Mouse (Mus musculus): ENCODE results near the gene Samt1. TPM values are rescaled to one million over a fixed set of nuclear protein-coding genes. Genes with fewer than 3 reads are reported as not detected.
A peak's percentile ranks its signal among the peaks of the same experiment; 100 is the strongest.
"Not testable (repeated sequence)": the region's sequence is repeated elsewhere in the genome, so short reads cannot be mapped to it uniquely, and the experiment has no call there.

Samt1 gene
- polyA plus RNA-seq (2012; rRNA removed): not detected in 2 replicates

DNA sequence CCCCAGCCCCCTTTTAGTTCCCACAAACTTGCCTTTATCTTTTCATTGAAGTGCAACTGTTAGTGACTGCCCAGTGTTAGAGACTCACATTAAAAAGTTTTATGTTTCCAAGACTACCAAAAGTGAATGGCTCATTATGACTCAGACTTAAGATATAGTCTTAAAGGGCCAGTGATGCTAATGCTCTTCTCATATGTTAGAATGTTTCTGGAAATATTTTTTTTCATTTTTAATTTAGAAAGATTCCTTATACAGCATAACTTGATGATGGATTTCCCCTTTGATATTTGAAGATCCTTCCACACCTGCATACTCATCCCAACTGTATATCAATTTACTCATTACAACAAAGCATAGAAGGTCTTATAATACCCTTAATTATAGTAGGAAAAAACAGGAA lies at the start of gene Samt1:
Samt1 (minus strand) TSS at position 101 of the 400 bp plus-strand sequence.
- H3K4me3 ChIP-seq (replicated peaks; ENCODE audit: extremely low read depth, low read depth, low read length); H3K4me1 ChIP-seq (ENCODE audit: control insufficient read depth, insufficient read depth, low read length); DNase-seq: not testable (repeated sequence)

- not testable (repeated sequence) for DNase-seq; H3K4me3 ChIP-seq (replicated peaks; ENCODE audit: extremely low read depth, low read depth, low read length); H3K4me1 ChIP-seq (ENCODE audit: control insufficient read depth, insufficient read depth, low read length)
These were observed 42.5 kb upstream of the Samt1 start, which contains the start of gene Gm10057 for GRCm38 (mm10) chrX:154054939-154055338. Gene Gm10057 (minus strand): TSS chrX:154055039.

DNA sequence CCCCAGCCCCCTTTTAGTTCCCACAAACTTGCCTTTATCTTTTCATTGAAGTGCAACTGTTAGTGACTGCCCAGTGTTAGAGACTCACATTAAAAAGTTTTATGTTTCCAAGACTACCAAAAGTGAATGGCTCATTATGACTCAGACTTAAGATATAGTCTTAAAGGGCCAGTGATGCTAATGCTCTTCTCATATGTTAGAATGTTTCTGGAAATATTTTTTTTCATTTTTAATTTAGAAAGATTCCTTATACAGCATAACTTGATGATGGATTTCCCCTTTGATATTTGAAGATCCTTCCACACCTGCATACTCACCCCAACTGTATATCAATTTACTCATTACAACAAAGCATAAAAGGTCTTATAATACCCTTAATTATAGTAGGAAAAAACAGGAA lies 21.3 kb upstream of the Samt1 start, which contains the start of gene 4921511M17Rik:
4921511M17Rik (minus strand) TSS at position 101 of the 400 bp plus-strand sequence.
- H3K4me1 ChIP-seq (ENCODE audit: control insufficient read depth, insufficient read depth, low read length); DNase-seq; H3K4me3 ChIP-seq (replicated peaks; ENCODE audit: extremely low read depth, low read depth, low read length): not testable (repeated sequence)

GRCm38 (mm10) chrX:153976914-153977313 lies 35.5 kb downstream of the Samt1 start:
- H3K4me1 ChIP-seq (ENCODE audit: control insufficient read depth, insufficient read depth, low read length): not testable (repeated sequence)
- WGBS: no CpG with 5 or more reads among the region's 2 CpGs

DNA sequence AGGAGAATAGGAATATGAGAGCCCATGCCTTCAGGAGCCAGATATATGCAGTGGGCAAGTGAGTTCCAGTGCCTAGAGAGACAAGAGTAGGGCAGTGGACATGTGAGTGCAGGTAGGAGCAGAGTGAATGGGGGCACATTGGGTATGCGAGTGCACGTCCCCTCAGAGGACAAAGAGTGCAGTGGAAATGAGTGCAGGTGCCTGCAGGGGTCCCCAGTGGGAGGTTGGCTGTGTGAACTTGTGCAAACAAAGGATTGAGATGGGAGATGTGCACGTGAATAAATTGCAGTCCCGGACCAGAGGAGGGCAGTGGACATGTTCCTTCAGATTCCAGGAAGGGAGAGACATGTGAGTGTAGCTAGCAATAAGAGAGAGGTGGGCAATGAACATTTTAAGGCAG lies 36.0 kb downstream of the Samt1 start:
- H3K4me1 ChIP-seq (ENCODE audit: control insufficient read depth, insufficient read depth, low read length); DNase-seq; H3K4me3 ChIP-seq (replicated peaks; ENCODE audit: extremely low read depth, low read depth, low read length): not testable (repeated sequence)
- 35% methylated on average over 4 of the region's 4 CpGs for WGBS

More at GRCm38 (mm10) chrX:153976914-153977313, 35.5 kb downstream of the Samt1 start:
- not testable (repeated sequence) for H3K4me3 ChIP-seq (replicated peaks; ENCODE audit: extremely low read depth, low read depth, low read length); DNase-seq

GRCm38 (mm10) chrX:153974450-153974849 lies 38.0 kb downstream of the Samt1 start:
- no peak overlapping the region for H3K4me3 ChIP-seq (replicated peaks; ENCODE audit: extremely low read depth, low read depth, low read length)
- WGBS: 7% methylated on average over 2 of the region's 2 CpGs
- no peaks in the 10 kb centered on the region for H3K4me1 ChIP-seq (ENCODE audit: control insufficient read depth, insufficient read depth, low read length)
- no peak for DNase-seq
- TF ChIP-seq CTCF (IDR thresholded peaks at IDR 0.05; ENCODE audit: insufficient read depth, low read length) (peak; percentile 15; the same call in 1 of the 2 replicates), POLR2A (IDR thresholded peaks at IDR 0.05; ENCODE audit: borderline replicate concordance, extremely low read depth, low read depth, low read length) (no peak)

- not testable (repeated sequence) for DNase-seq; H3K4me3 ChIP-seq (replicated peaks; ENCODE audit: extremely low read depth, low read depth, low read length); H3K4me1 ChIP-seq (ENCODE audit: control insufficient read depth, insufficient read depth, low read length)
- no CpG with 5 or more reads among the region's 2 CpGs for WGBS
These were observed 59.6 kb downstream of the Samt1 start for GRCm38 (mm10) chrX:153952866-153953265.

Other genes starting within 250 kb of the Samt1 start
- 0.71 and 0.78 TPM in 2 replicates for gene Spin2c, start 180.4 kb downstream of the Samt1 start, polyA plus RNA-seq (2012; rRNA removed)
- not detected in 2 replicates for gene 4921511M17Rik, start 21.2 kb upstream of the Samt1 start, polyA plus RNA-seq (2012; rRNA removed)
- gene Gm10057, start 42.4 kb upstream of the Samt1 start, polyA plus RNA-seq (2012; rRNA removed): not detected in 2 replicates
- gene Gm15140, start 108.0 kb upstream of the Samt1 start, polyA plus RNA-seq (2012; rRNA removed): not detected in 2 replicates

All from lung, adult 2 months (tissue).